Mouse (Mus musculus): Measurements from ENCODE around the gene Cdx4. TPM values are rescaled to one million over a fixed set of nuclear protein-coding genes. Genes with fewer than 3 reads are reported as not detected.

Cdx4 gene
- polyA plus RNA-seq, 1 experiment, result not detected

DNA sequence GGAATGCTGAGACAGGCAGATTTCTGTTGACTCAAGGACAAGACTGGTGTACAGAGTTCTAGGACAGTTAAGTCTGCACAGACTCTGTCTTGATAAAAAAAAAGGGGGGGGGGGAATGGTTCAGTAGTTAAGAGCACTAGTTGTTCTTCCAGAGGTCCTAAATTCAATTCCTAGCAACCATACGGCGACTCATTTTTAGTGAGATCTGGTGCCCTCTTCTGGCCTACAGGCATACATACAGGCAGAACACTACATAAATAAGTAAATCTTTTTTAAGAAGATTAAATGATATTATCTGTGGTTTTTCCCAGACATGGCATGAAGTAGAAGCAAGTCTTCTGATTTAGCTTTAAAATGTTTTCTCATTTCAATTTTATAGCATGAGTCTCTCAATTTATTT, 50.4 kb downstream of the Cdx4 start:
- Histone ChIP-seq H3K4me1 (ENCODE audit: control insufficient read depth, insufficient read depth, low read length) (no peaks in the 10 kb centered on the region), H3K4me3 (ENCODE audit: insufficient read depth, low read length) (no peak overlapping the region), H3K27ac (ENCODE audit: insufficient read depth, low read depth, low read length) (no peak overlapping the region)
- TF ChIP-seq CTCF (IDR thresholded peaks at IDR 0.05; ENCODE audit: low read depth, low read length) (no peak), POLR2A (IDR thresholded peaks at IDR 0.05; ENCODE audit: borderline replicate concordance, low read depth, low read length) (no peak)

DNA sequence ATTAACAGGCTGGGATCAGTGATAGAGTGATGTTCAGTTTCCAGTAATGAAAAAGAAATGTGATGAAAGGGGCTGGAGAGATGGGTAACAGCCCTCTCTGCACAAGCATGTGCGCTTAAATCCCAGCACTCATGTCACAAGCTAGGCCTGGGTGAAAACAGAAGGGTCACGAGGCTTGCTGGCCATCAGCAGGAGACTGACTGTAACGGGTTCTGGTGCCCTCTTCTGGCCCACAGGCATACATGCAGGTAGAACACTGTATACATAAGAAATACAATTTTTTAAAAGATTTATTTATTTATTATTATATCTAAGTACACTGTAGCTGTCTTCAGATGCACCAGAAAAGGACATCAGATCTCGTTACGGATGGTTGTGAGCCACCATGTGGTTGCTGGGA, 53.1 kb downstream of the Cdx4 start:
- TF ChIP-seq CTCF (IDR thresholded peaks at IDR 0.05; ENCODE audit: low read depth, low read length), result no peak
- TF ChIP-seq POLR2A (IDR thresholded peaks at IDR 0.05; ENCODE audit: borderline replicate concordance, low read depth, low read length), result no peak
- H3K27ac ChIP-seq (ENCODE audit: insufficient read depth, low read depth, low read length), result no peak overlapping the region
- H3K4me3 ChIP-seq (ENCODE audit: insufficient read depth, low read length), result no peak overlapping the region
- H3K4me1 ChIP-seq (ENCODE audit: control insufficient read depth, insufficient read depth, low read length), result no peaks in the 10 kb centered on the region

Other genes starting within 250 kb of the Cdx4 start
- gene Nap1l2, start 134.8 kb upstream of the Cdx4 start, polyA plus RNA-seq (2012; ENCODE audit: insufficient read depth, insufficient read length, missing spikeins), result 0.29 TPM in 1 of 2 replicates, not detected in the other
- gene Chic1, start 35.1 kb downstream of the Cdx4 start, polyA plus RNA-seq (2012; ENCODE audit: insufficient read depth, insufficient read length, missing spikeins), result 0.11 TPM in 1 of 2 replicates, not detected in the other
- not detected in 2 replicates for gene Tsx, start 93.1 kb downstream of the Cdx4 start, polyA plus RNA-seq (2012; ENCODE audit: insufficient read depth, insufficient read length, missing spikeins)
- not detected in 2 replicates for gene Gm26992, start 100.6 kb downstream of the Cdx4 start, polyA plus RNA-seq (2012; ENCODE audit: insufficient read depth, insufficient read length, missing spikeins)

Data from bone marrow macrophage, adult 2 months (primary cell).